Mouse (Mus musculus) 3T3-L1 (cell line): ENCODE data around the gene Fbxl13.
A peak's percentile ranks its signal among the peaks of the same experiment; 100 is the strongest.

Source experiments
- DNase-seq: peaks from one replicate; pipeline ENCODE4 v3.0.0-alpha.2; 2015; ENCODE audit warnings: low read depth, low spot score

Gene Fbxl13

DNA sequence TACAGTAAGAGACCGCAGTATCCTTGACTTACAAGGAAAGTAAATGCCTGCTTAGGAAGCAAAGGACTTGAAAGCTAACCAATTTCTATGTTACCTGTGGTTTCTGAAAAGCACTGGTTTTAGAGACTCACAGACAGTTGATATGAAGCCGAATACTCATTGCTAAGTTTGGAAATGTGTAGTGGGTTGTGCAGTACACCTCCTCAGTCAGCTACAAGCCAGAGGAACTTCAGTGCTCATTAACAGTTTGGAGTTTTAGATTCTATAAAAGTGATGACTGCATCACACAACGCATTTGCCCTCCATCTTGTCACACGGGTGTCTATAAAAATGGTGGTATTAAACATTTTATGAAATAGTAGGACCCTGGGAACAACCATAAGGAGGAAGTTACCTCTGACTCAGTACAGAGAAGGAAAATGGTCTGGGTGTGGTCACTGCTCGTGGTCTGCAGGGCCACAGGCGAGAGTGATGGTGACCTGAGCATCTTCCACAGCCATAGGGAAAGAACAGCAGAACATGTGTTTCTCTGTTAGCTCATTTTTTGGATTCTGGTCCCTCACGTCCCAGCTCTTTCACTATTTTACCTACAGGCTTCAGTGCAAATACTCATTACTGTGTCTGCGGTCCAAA lies 160.1 kb downstream of the Fbxl13 start:
- DNase-seq, result no peak

DNA sequence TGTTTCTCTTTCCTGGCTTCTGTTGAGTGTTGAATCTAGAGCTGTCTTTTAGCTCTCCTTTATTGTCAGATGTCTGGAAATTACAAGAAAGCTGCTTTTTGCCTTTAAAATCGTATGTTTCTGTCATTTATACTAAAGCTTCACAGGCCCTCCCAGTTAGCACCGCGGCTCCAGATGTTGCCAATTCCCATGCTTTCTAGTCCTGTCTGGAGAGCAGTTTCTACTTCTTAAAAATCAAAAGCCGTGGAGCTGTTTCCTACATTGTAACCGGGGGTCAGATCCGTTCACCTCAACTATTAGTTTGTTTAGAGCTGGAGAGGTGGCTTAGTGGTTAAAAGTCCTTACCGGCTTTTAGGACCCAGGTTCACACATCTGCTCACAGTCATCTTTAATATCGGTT lies 162.2 kb downstream of the Fbxl13 start:
- DNase-seq, result no peak

DNA sequence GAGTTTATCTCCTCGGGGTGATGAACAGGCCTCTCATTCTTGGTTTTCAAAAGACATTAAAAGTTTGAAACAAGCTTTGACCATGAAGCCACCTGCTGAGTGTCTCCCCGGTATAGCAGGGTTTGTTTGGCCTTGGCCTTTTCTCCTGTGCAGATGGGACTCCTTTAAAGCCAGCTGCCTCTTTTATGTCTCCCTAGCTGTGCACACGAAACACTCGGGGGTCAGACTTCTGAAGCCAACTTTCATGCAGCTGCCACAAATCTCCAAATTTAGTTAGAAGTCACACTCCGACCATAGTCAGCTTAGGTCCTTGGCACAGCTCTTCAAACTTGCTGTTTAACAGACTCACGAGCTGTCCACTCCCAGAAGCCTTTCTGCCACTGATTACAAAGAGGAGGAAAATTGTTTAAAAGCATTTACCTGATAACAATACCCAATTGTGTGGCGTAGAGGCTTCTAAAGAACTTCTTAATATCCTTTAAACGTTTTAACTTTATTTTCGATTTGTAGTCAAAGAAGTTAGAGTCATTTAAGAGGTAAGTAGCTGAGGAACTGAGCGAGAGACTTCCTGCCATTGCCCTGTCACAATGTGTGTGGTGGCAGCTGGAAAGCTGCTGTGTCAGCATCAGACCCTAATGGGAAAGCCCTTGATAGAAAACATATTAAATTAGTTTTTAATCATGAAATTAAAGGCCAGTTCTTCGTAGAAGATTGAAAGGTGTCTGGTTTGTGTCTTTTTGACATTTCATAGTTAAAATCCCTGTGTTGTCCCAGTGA lies 162.8 kb downstream of the Fbxl13 start:
- no peak for DNase-seq

DNA sequence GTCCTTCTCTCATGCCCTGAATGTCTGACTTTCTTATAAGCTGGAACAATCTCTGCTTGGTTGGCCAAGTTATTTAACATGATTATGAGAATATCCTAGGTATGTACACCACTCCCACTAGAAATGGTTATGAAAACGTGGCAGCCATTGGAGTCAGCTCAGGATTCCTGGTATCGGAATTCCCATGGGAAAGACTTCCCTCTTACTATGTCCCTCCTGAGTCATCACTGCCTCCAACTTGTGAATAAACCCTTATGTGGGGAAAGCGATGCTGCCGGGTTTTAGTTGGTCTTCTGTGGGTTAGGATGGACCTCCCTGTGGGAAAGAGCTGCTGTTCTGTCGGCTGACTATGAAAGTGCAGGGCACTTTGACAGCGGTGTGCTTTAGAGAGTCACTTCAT lies 163.9 kb downstream of the Fbxl13 start:
- DNase-seq, result peak; percentile 83

DNA sequence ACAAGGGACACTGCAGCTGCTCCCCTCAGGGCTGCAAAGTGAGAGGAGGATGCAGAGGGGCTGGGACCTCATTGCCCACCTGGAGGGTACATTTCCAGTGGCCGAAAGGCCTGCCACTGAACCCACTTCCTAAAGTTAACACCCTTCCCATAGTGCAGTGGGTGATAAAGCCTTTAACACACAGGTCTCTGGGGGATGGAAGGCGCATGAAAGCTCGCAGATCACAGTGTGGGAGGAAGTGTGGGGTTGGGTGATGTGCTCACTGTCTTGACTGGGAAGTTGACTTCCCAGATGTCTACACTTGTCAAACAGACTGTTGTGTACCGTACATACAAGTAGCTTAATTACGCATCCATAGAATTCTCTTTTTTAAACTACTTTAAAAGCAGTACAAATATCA lies 165.7 kb downstream of the Fbxl13 start:
- no peak for DNase-seq

DNA sequence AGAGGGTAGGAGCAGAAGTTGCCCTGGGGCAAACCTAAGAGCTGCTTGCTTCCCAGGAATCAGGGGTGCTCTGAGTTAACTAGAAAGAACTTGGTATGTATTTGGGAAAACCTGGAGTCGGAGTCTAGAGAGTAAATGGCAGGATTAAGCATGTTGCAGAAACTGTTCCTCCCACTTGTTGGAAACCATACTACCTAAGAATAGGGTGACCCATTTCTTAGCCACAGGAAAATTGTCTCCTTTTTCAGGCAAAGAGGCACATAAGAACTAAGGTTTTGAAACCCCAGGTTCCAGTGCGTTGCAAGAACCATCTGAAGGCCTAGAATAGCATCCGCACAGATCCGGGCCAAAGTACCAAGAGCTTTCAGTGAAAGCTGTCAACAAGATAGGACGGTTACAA lies 167.0 kb downstream of the Fbxl13 start:
- DNase-seq, result no peak

DNA sequence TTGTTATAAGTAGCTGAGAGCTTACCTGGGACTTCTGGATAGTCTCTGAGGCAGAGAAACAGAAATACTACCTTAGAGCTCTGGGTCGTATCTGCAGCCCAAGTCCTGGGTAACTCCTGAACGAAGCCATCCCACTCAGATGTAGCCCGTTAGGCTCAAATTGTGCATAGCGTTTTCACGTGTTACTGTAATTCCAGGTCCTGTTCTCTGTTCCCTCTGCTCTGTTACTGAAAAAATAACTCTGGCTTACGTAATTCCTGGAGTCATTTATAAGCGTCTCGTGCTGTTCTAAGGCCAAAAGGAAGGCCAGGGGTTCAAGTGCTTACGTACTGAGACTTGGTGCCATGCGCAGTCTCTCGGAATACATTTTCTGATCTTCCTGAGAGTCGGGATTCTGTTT lies 177.3 kb downstream of the Fbxl13 start:
- DNase-seq, result no peak

DNA sequence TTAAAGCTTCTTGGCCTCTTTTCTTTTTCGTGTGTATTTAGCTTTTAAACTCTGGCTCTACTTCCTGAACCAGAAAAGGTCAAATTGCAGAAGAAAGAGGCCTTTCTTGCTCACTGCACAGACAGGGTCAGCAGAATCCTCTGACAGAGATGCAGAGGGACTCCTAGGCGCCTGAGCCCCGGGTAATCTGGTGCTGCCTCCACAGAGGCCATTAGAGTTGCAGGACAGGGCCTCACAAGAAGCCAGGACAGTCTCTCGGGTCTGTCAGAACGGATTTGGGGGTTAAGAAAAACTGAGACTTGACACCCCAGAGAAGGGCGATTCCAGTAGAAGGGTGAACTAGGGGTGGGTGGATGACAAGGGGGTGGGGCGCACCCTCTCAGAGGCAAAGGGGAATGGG lies 178.0 kb downstream of the Fbxl13 start:
- DNase-seq, result no peak

DNA sequence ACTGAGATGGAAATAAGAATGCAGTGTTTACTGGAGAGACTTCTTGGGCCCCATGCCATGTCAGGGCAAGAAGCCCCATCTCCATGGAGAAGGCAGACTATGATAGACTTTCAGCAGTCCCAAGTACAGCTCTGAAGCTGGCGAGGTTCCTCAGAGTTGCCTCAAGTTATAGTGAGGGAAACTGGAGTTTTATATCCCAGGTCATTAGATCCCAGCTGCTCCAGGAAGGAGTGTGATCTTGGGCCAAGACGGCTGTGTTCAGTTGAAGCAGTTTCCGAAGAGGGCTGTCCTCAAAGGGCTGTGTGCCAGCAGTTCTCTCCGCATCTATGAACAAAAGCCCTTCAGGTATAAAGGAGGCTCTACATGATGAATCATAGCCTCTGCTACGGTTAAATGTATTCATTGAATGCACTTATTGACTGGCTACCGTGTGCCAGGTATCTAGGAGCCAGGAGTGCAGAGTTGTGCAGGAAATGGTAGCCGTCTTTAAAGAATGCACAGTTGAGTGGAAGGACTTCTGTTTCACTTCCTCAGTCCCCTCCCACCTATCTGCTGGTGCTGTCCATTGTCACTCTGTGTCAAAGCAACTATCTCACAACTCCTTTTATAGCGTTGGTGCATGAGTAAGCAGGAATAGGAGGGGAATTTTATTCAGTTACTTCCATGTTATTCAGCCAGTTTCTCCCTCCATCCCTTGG lies 204.5 kb downstream of the Fbxl13 start:
- DNase-seq, result no peak

DNA sequence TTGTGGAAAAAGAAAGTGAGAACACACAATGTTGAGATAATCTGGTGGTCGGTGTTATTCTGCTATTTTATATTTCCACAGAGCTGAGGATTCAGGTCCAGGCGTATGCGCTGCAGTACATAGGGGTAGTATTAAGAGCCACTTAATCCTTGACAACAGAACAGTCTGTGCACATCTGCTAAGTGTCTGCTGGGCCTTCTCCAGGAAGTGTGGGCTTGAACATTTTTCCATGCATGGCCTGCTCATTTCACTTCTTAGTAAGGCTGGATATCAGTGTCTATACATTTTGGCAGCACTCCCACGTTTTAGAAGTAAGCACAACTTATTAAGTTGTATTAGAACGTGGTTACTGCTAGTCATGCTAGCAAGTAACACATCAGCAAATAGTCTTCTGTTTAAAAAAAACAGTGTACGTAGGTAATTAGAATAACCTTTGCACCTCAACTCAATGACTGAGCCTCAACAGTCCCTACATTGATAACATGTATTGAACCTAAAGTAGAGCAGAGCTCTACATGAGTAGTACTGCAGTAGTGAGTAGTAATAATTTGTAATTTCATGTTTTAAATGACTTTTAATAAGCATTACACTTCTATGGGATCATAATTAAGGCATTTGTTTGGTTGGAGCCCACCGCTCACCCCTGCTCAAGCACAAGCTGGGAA lies 205.9 kb downstream of the Fbxl13 start:
- no peak for DNase-seq

DNA sequence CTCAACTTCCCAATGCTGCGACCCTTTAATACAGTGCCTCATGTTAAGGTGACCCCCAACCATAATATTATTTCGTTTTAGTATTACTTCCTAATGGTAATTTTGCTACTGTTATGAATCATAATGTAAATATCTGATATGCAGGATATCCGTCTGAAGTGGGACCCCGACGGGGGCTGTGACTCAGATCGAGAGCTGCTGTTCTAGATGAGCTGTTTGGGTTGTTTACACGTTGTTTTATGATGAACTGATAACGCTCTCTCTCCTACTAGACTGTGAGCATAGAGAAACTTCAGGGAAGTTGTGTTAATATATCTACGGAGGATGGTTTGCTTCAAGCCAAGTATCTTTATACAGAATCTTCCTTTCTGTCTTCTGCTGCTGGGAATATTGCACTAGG lies 207.0 kb downstream of the Fbxl13 start:
- DNase-seq, result no peak

DNA sequence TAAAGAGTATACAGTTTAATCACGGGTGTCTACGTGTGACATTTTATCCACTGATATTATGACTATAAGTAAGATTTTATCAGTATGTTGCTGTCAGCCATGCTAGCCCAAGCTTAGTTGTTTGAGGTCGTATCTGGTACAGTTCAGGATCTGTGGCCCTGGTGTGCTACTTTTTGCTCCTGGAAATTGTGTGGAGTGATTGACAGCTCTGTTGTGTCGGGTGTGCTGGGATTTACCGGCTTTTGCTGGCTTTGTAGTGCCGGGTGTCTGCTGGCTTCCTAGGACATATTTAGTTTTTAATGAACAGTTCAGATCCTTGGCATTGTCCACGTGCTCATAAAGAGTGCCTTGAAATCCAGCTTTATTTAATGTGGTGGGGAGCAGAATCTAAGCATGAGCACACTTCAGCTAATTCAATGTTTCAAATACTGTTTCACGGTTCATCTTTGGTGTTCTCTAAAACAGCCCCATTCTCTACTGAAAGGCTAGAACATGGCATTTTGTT lies 208.9 kb downstream of the Fbxl13 start:
- no peak for DNase-seq

DNA sequence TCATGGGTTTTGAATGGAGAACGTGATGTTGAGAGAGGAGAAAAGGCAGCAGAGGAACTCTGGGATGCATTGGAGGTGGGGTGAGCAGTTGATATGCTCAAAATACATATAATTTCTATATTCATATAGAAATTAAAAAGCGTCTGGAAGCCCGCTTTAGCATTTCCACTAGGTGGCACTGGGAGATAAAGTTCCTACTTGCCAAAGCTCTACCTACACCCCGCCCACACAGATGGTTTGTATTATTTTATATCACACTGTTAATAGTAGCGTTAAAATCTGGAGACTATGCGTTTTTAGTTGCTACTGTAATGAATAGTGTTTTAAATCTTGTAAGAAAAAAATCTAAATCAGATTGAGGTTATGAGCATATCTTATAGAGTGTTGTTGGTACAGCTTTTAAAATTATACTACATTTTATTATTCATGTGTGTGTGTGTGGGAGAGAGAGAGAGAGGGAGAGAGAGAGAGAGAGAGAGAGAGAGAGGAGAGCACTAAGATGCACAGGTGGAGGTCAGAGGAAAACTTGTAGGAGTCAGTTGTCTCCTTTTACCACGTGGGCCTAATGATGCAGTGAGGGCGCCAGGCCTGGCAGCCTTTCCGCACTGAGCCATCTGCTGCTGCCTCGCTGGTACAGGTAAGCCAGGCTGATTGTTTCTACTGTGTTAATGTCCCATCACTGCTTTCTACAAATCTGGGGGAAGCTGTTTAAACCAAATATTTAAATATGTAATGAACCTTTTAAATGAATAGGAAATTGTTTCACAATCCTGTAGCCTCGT lies 211.1 kb downstream of the Fbxl13 start:
- peak; percentile 92 for DNase-seq
